Mouse (Mus musculus): ENCODE measurements at regions not wholly inside any gene's neighbourhood (a gene's known extent, or its start where the extent isn't known, plus 50 kb on each side); places are given as distances from the start of the nearest gene placed in this dataset.
"Not testable (repeated sequence)": the region's sequence is repeated elsewhere in the genome, so short reads cannot be mapped to it uniquely, and the experiment has no call there.

GRCm38 (mm10) chr16:29917989-29918388 lies 146.2 kb upstream of the Hes1 start:
- H3K4me2 ChIP-seq = no peak overlapping the region
- no peaks in the 10 kb centered on the region for H3K36me3 ChIP-seq (ENCODE audit: control insufficient read depth, insufficient read depth, low read length)
- DNase-seq (ENCODE audit: low spot score) = no peak
- no peaks in the 10 kb centered on the region for H3K9me3 ChIP-seq (ENCODE audit: control insufficient read depth, low read length)
- no peak overlapping the region for H3K4me3 ChIP-seq (ENCODE audit: low read depth, low read length)
- no peak for ATAC-seq (replicated peaks; ENCODE audit: low FRiP score)
- no peaks in the 10 kb centered on the region for H3K27me3 ChIP-seq (replicated peaks; ENCODE audit: control insufficient read depth, insufficient read depth, low read length)
- H3K9ac ChIP-seq (ENCODE audit: low read depth, low read length) = no peak overlapping the region
- H3K27ac ChIP-seq (ENCODE audit: low read depth, low read length) = no peak overlapping the region
- H3K4me1 ChIP-seq (replicated peaks; ENCODE audit: control insufficient read depth, insufficient read depth, low read length) = no peaks in the 10 kb centered on the region
- WGBS = 55% methylated on average over 3 of the region's 3 CpGs

- H3K36me3 ChIP-seq (ENCODE audit: control insufficient read depth, insufficient read depth, low read length) = no peaks in the 10 kb centered on the region
- no peak overlapping the region for H3K9ac ChIP-seq (ENCODE audit: low read depth, low read length)
- H3K27ac ChIP-seq (ENCODE audit: low read depth, low read length) = no peak overlapping the region
- H3K4me1 ChIP-seq (replicated peaks; ENCODE audit: control insufficient read depth, insufficient read depth, low read length) = no peaks in the 10 kb centered on the region
- no peak overlapping the region for H3K4me3 ChIP-seq (ENCODE audit: low read depth, low read length)
- H3K4me2 ChIP-seq = no peak overlapping the region
- DNase-seq (ENCODE audit: low spot score) = no peak
- H3K27me3 ChIP-seq (replicated peaks; ENCODE audit: control insufficient read depth, insufficient read depth, low read length) = no peaks in the 10 kb centered on the region
- 82% methylated on average over 6 of the region's 6 CpGs for WGBS
- no peaks in the 10 kb centered on the region for H3K9me3 ChIP-seq (ENCODE audit: control insufficient read depth, low read length)
- ATAC-seq (replicated peaks; ENCODE audit: low FRiP score) = no peak
Measured at GRCm38 (mm10) chr16:29918396-29918795, 145.8 kb upstream of the Hes1 start.

- H3K4me2 ChIP-seq = no peak overlapping the region
- no peaks in the 10 kb centered on the region for H3K36me3 ChIP-seq (ENCODE audit: control insufficient read depth, insufficient read depth, low read length)
- H3K27ac ChIP-seq (ENCODE audit: low read depth, low read length) = no peak overlapping the region
- ATAC-seq (replicated peaks; ENCODE audit: low FRiP score) = no peak
- WGBS = 65% methylated on average over 5 of the region's 5 CpGs
- no peak for DNase-seq (ENCODE audit: low spot score)
- no peaks in the 10 kb centered on the region for H3K4me1 ChIP-seq (replicated peaks; ENCODE audit: control insufficient read depth, insufficient read depth, low read length)
- H3K9ac ChIP-seq (ENCODE audit: low read depth, low read length) = no peak overlapping the region
- H3K27me3 ChIP-seq (replicated peaks; ENCODE audit: control insufficient read depth, insufficient read depth, low read length) = no peaks in the 10 kb centered on the region
- H3K4me3 ChIP-seq (ENCODE audit: low read depth, low read length) = no peak overlapping the region
- no peaks in the 10 kb centered on the region for H3K9me3 ChIP-seq (ENCODE audit: control insufficient read depth, low read length)
Measured at GRCm38 (mm10) chr16:29920940-29921339, 143.2 kb upstream of the Hes1 start.

GRCm38 (mm10) chr16:29921385-29921784 lies 142.8 kb upstream of the Hes1 start:
- Histone ChIP-seq H3K4me3 (ENCODE audit: low read depth, low read length) (no peak overlapping the region), H3K36me3 (ENCODE audit: control insufficient read depth, insufficient read depth, low read length) (no peaks in the 10 kb centered on the region), H3K4me2 (no peak overlapping the region), H3K4me1 (replicated peaks; ENCODE audit: control insufficient read depth, insufficient read depth, low read length) (no peaks in the 10 kb centered on the region), H3K27ac (ENCODE audit: low read depth, low read length) (no peak overlapping the region), H3K9ac (ENCODE audit: low read depth, low read length) (no peak overlapping the region), H3K27me3 (replicated peaks; ENCODE audit: control insufficient read depth, insufficient read depth, low read length) (no peaks in the 10 kb centered on the region), H3K9me3 (ENCODE audit: control insufficient read depth, low read length) (no peaks in the 10 kb centered on the region)
- ATAC-seq (replicated peaks; ENCODE audit: low FRiP score) (no peak), DNase-seq (ENCODE audit: low spot score) (no peak)
- WGBS = 53% methylated on average over 3 of the region's 3 CpGs

- ATAC-seq (replicated peaks; ENCODE audit: low FRiP score); H3K36me3 ChIP-seq (ENCODE audit: control insufficient read depth, insufficient read depth, low read length); H3K27ac ChIP-seq (ENCODE audit: low read depth, low read length); H3K4me3 ChIP-seq (ENCODE audit: low read depth, low read length); H3K4me2 ChIP-seq; H3K9me3 ChIP-seq (ENCODE audit: control insufficient read depth, low read length); H3K9ac ChIP-seq (ENCODE audit: low read depth, low read length); H3K27me3 ChIP-seq (replicated peaks; ENCODE audit: control insufficient read depth, insufficient read depth, low read length); H3K4me1 ChIP-seq (replicated peaks; ENCODE audit: control insufficient read depth, insufficient read depth, low read length): not testable (repeated sequence)
- peak; percentile 28 for DNase-seq (ENCODE audit: low spot score)
- 84% methylated on average over 11 of the region's 11 CpGs for WGBS
Measured at GRCm38 (mm10) chr16:29927276-29927675, 136.9 kb upstream of the Hes1 start.

GRCm38 (mm10) chr16:29928291-29928690 lies 135.9 kb upstream of the Hes1 start:
- ATAC-seq (replicated peaks; ENCODE audit: low FRiP score) (no peak), DNase-seq (ENCODE audit: low spot score) (no peak)
- no peaks in the 10 kb centered on the region for H3K4me1 ChIP-seq (replicated peaks; ENCODE audit: control insufficient read depth, insufficient read depth, low read length)
- H3K4me3 ChIP-seq (ENCODE audit: low read depth, low read length) = no peak overlapping the region
- H3K9me3 ChIP-seq (ENCODE audit: control insufficient read depth, low read length) = no peaks in the 10 kb centered on the region
- H3K4me2 ChIP-seq = no peak overlapping the region
- no peaks in the 10 kb centered on the region for H3K27me3 ChIP-seq (replicated peaks; ENCODE audit: control insufficient read depth, insufficient read depth, low read length)
- H3K9ac ChIP-seq (ENCODE audit: low read depth, low read length) = no peak overlapping the region
- WGBS = 93% methylated on average over 4 of the region's 4 CpGs
- H3K36me3 ChIP-seq (ENCODE audit: control insufficient read depth, insufficient read depth, low read length) = no peaks in the 10 kb centered on the region
- H3K27ac ChIP-seq (ENCODE audit: low read depth, low read length) = no peak overlapping the region

GRCm38 (mm10) chr16:29931746-29932351 lies 132.3 kb upstream of the Hes1 start:
- Histone ChIP-seq H3K36me3 (ENCODE audit: control insufficient read depth, insufficient read depth, low read length) (no peaks in the 10 kb centered on the region), H3K9me3 (ENCODE audit: control insufficient read depth, low read length) (no peaks in the 10 kb centered on the region), H3K9ac (ENCODE audit: low read depth, low read length) (no peak overlapping the region), H3K4me2 (no peak overlapping the region), H3K4me1 (replicated peaks; ENCODE audit: control insufficient read depth, insufficient read depth, low read length) (no peaks in the 10 kb centered on the region), H3K27ac (ENCODE audit: low read depth, low read length) (no peak overlapping the region), H3K4me3 (ENCODE audit: low read depth, low read length) (no peak overlapping the region), H3K27me3 (replicated peaks; ENCODE audit: control insufficient read depth, insufficient read depth, low read length) (no peaks in the 10 kb centered on the region)
- DNase-seq (ENCODE audit: low spot score) = peak; percentile 25
- WGBS = 75% methylated on average over 10 of the region's 10 CpGs
- no peak for ATAC-seq (replicated peaks; ENCODE audit: low FRiP score)

- Histone ChIP-seq H3K9me3 (ENCODE audit: control insufficient read depth, low read length) (no peaks in the 10 kb centered on the region), H3K4me2 (no peak overlapping the region), H3K36me3 (ENCODE audit: control insufficient read depth, insufficient read depth, low read length) (no peaks in the 10 kb centered on the region), H3K4me1 (replicated peaks; ENCODE audit: control insufficient read depth, insufficient read depth, low read length) (no peaks in the 10 kb centered on the region), H3K27me3 (replicated peaks; ENCODE audit: control insufficient read depth, insufficient read depth, low read length) (no peaks in the 10 kb centered on the region), H3K4me3 (ENCODE audit: low read depth, low read length) (no peak overlapping the region), H3K27ac (ENCODE audit: low read depth, low read length) (no peak overlapping the region), H3K9ac (ENCODE audit: low read depth, low read length) (no peak overlapping the region)
- no peak for ATAC-seq (replicated peaks; ENCODE audit: low FRiP score)
- DNase-seq (ENCODE audit: low spot score) = peak; percentile 10
- 74% methylated on average over 1 of the region's 1 CpGs for WGBS
Measured at GRCm38 (mm10) chr16:29934649-29935048, 129.5 kb upstream of the Hes1 start.

- Histone ChIP-seq H3K9me3 (ENCODE audit: control insufficient read depth, low read length) (no peaks in the 10 kb centered on the region), H3K9ac (ENCODE audit: low read depth, low read length) (no peak overlapping the region), H3K4me1 (replicated peaks; ENCODE audit: control insufficient read depth, insufficient read depth, low read length) (no peaks in the 10 kb centered on the region), H3K27me3 (replicated peaks; ENCODE audit: control insufficient read depth, insufficient read depth, low read length) (no peaks in the 10 kb centered on the region), H3K27ac (ENCODE audit: low read depth, low read length) (no peak overlapping the region), H3K4me3 (ENCODE audit: low read depth, low read length) (no peak overlapping the region), H3K36me3 (ENCODE audit: control insufficient read depth, insufficient read depth, low read length) (no peaks in the 10 kb centered on the region), H3K4me2 (no peak overlapping the region)
- no peak for ATAC-seq (replicated peaks; ENCODE audit: low FRiP score)
- DNase-seq (ENCODE audit: low spot score) = no peak
- 85% methylated on average over 9 of the region's 9 CpGs for WGBS
Measured at GRCm38 (mm10) chr16:29938700-29939099, 125.5 kb upstream of the Hes1 start.

Measured in liver, embryonic 11.5 days (tissue).